Mouse (Mus musculus) forebrain, embryonic 11.5 days (tissue): ENCODE data around the gene Mpg. TPM values are rescaled to one million over a fixed set of nuclear protein-coding genes. Genes with fewer than 3 reads are reported as not detected.

Experiments used
- ATAC-seq: fragments of 200-750 bp; cut with Nextera tagmentation; replicated peaks from 2 replicates; pipeline ENCODE4 v1.8.0; 2017; ENCODE audit warnings: moderate TSS enrichment; ENCODE audit not compliant: low FRiP score
- DNase-seq: peaks from one replicate; pipeline ENCODE4 v3.0.0-alpha.2; 2017; ENCODE audit warnings: low spot score
- H3K27ac ChIP-seq: fragments of 300-500 bp; sonication (generic); 2 replicates; pipeline ENCODE4 v1.5.1; 2014; ENCODE audit warnings: low read depth, low read length
- H3K27me3 ChIP-seq: fragments of 300-500 bp; sonication (generic); 2 replicates; pipeline ENCODE4 v1.6.1; 2014; ENCODE audit warnings: mild to moderate bottlenecking, low read length, mixed read lengths; ENCODE audit not compliant: control insufficient read depth, insufficient read depth
- H3K36me3 ChIP-seq: fragments of 300-500 bp; sonication (generic); 2 replicates; pipeline ENCODE4 v1.6.1; 2014; ENCODE audit warnings: mild to moderate bottlenecking, low read length, moderate library complexity, mixed read lengths; ENCODE audit not compliant: control insufficient read depth, insufficient read depth
- H3K4me1 ChIP-seq: fragments of 300-500 bp; sonication (generic); replicated peaks from 2 replicates; pipeline ENCODE4 v1.6.1; 2014; ENCODE audit warnings: low read length, mixed read lengths; ENCODE audit not compliant: control insufficient read depth, insufficient read depth
- H3K4me2 ChIP-seq: fragments of 300-500 bp; sonication (generic); 2 replicates; pipeline ENCODE4 v1.6.1; 2014; ENCODE audit warnings: low read depth, mild to moderate bottlenecking, low read length, moderate library complexity, mixed read lengths; ENCODE audit not compliant: severe bottlenecking
- H3K4me3 ChIP-seq: fragments of 300-500 bp; sonication (generic); 2 replicates; pipeline ENCODE4 v1.5.1; 2014; ENCODE audit warnings: low read depth, low read length
- H3K9ac ChIP-seq: fragments of 300-500 bp; sonication (generic); 2 replicates; pipeline ENCODE4 v1.6.1; 2014; ENCODE audit warnings: low read length
- H3K9me3 ChIP-seq: fragments of 300-500 bp; sonication (generic); 2 replicates; pipeline ENCODE4 v1.6.1; 2016; ENCODE audit warnings: low read length, mixed read lengths; ENCODE audit not compliant: control insufficient read depth
- WGBS: fragments of 180-500 bp; shearing (Covaris S2); extraction: QIAGEN DNeasy Blood & Tissue Kit; methylation state at CpG from one replicate; pipeline ENCODE4 v1.1.7; 2014; 5-methylcytosine and 5-hydroxymethylcytosine counted together
- polyA plus RNA-seq: library from polyadenylated mRNA; unstranded; fragments of >200 nt; fragmentation: Nextera tagmentation; extraction: Ambion mirVana; gene quantifications from 2 replicates; pipeline ENCODE4 v1.2.1, GENCODE M21; 2014

The Mpg gene
- polyA plus RNA-seq, 1 experiment from 2014 or later: 28.0 TPM

GRCm38 (mm10) chr11:32247068-32247467 lies 20.8 kb downstream of the Mpg start:
- Histone ChIP-seq H3K9ac (no peak overlapping the region), H3K4me1 (no peaks in the 10 kb centered on the region), H3K36me3 (no peaks in the 10 kb centered on the region; the same call in 1 of the 2 replicates), H3K27ac (no peak overlapping the region), H3K4me2 (no peak overlapping the region), H3K27me3 (no peaks in the 10 kb centered on the region), H3K9me3 (no peaks in the 10 kb centered on the region), H3K4me3 (no peak overlapping the region)
- ATAC-seq (no peak), DNase-seq (no peak)

GRCm38 (mm10) chr11:32248350-32248749 lies 22.0 kb downstream of the Mpg start:
- Histone ChIP-seq H3K9me3 (no peaks in the 10 kb centered on the region), H3K27me3 (no peaks in the 10 kb centered on the region), H3K4me2 (no peak overlapping the region), H3K27ac (no peak overlapping the region), H3K4me3 (no peak overlapping the region), H3K9ac (no peak overlapping the region), H3K36me3 (no peaks in the 10 kb centered on the region; the same call in 1 of the 2 replicates), H3K4me1 (no peaks in the 10 kb centered on the region)
- ATAC-seq (no peak), DNase-seq (no peak)
- 98% methylated on average over 3 of the region's 3 CpGs for WGBS

- Histone ChIP-seq H3K4me2 (no peak overlapping the region), H3K9me3 (no peaks in the 10 kb centered on the region), H3K27me3 (no peaks in the 10 kb centered on the region), H3K4me3 (no peak overlapping the region), H3K36me3 (no peaks in the 10 kb centered on the region; the same call in 1 of the 2 replicates), H3K4me1 (no peaks in the 10 kb centered on the region), H3K9ac (no peak overlapping the region), H3K27ac (peak overlapping the region; percentile 2; the same call in 1 of the 2 replicates)
- no peak for ATAC-seq
- no peak for DNase-seq
- 86% methylated on average over 8 of the region's 8 CpGs for WGBS
These were observed 24.8 kb downstream of the Mpg start for GRCm38 (mm10) chr11:32250880-32251763.

- H3K27me3 ChIP-seq: no peaks in the 10 kb centered on the region
- H3K27ac ChIP-seq: no peak overlapping the region
- H3K4me3 ChIP-seq: no peak overlapping the region
- no peaks in the 10 kb centered on the region; the same call in 1 of the 2 replicates for H3K36me3 ChIP-seq
- H3K4me2 ChIP-seq: no peak overlapping the region
- H3K9me3 ChIP-seq: no peaks in the 10 kb centered on the region
- H3K9ac ChIP-seq: no peak overlapping the region
- no peaks in the 10 kb centered on the region for H3K4me1 ChIP-seq
- ATAC-seq (no peak), DNase-seq (no peak)
- WGBS: 100% methylated on average over 1 of the region's 1 CpGs
These were observed 26.8 kb downstream of the Mpg start for GRCm38 (mm10) chr11:32253121-32253520.

GRCm38 (mm10) chr11:32256146-32256545 lies 29.8 kb downstream of the Mpg start:
- Histone ChIP-seq H3K4me2 (no peak overlapping the region), H3K4me1 (no peaks in the 10 kb centered on the region), H3K9me3 (no peaks in the 10 kb centered on the region), H3K27me3 (no peaks in the 10 kb centered on the region), H3K9ac (no peak overlapping the region), H3K36me3 (no peaks in the 10 kb centered on the region), H3K27ac (no peak overlapping the region), H3K4me3 (no peak overlapping the region)
- 96% methylated on average over 1 of the region's 1 CpGs for WGBS
- DNase-seq (no peak), ATAC-seq (no peak)

- Histone ChIP-seq H3K27ac (no peak overlapping the region), H3K4me2 (no peak overlapping the region), H3K36me3 (no peaks in the 10 kb centered on the region), H3K4me1 (no peaks in the 10 kb centered on the region), H3K4me3 (no peak overlapping the region), H3K9me3 (no peaks in the 10 kb centered on the region), H3K27me3 (no peaks in the 10 kb centered on the region), H3K9ac (no peak overlapping the region)
- DNase-seq (no peak), ATAC-seq (no peak)
- WGBS: 85% methylated on average over 3 of the region's 3 CpGs
These were observed 30.3 kb downstream of the Mpg start for GRCm38 (mm10) chr11:32256566-32256965.

- no peak for ATAC-seq
These were observed 36.5 kb downstream of the Mpg start for GRCm38 (mm10) chr11:32262674-32263415.

GRCm38 (mm10) chr11:32265117-32265738 lies 38.9 kb downstream of the Mpg start:
- Histone ChIP-seq H3K4me2 (no peak overlapping the region), H3K4me3 (no peak overlapping the region), H3K9me3 (no peaks in the 10 kb centered on the region), H3K36me3 (no peaks in the 10 kb centered on the region), H3K4me1 (no peaks in the 10 kb centered on the region; the same call in 1 of the 2 replicates), H3K9ac (no peak overlapping the region), H3K27me3 (no peaks in the 10 kb centered on the region), H3K27ac (no peak overlapping the region)
- DNase-seq (no peak), ATAC-seq (no peak)
- 92% methylated on average over 3 of the region's 3 CpGs for WGBS

More at GRCm38 (mm10) chr11:32262674-32263415, 36.5 kb downstream of the Mpg start:
- no peaks in the 10 kb centered on the region for H3K36me3 ChIP-seq
- no peak overlapping the region for H3K27ac ChIP-seq
- no peaks in the 10 kb centered on the region for H3K9me3 ChIP-seq
- 91% methylated on average over 10 of the region's 10 CpGs for WGBS
- no peak overlapping the region for H3K4me2 ChIP-seq
- no peaks in the 10 kb centered on the region for H3K27me3 ChIP-seq
- no peaks in the 10 kb centered on the region for H3K4me1 ChIP-seq
- H3K4me3 ChIP-seq: no peak overlapping the region
- no peak overlapping the region for H3K9ac ChIP-seq
- no peak for DNase-seq
